Mouse (Mus musculus) neural tube, embryonic 11.5 days (tissue): ENCODE results near the gene Nfkbia. TPM values are rescaled to one million over a fixed set of nuclear protein-coding genes. Genes with fewer than 3 reads are reported as not detected.

ENCODE experiments used
- ATAC-seq: fragments of 200-750 bp; cut with Nextera tagmentation; 2 replicates; pipeline ENCODE4 v1.8.0; 2017; ENCODE audit warnings: moderate number of reproducible peaks, mild to moderate bottlenecking, moderate TSS enrichment, moderate library complexity; ENCODE audit not compliant: insufficient read depth, low FRiP score, low TSS enrichment
- DNase-seq: peaks from one replicate; pipeline ENCODE4 v3.0.0-alpha.2; 2015; ENCODE audit warnings: low spot score
- H3K27ac ChIP-seq: fragments of 300-500 bp; sonication (generic); 2 replicates; pipeline ENCODE4 v1.5.1; 2014; ENCODE audit warnings: low read depth, mild to moderate bottlenecking, low read length
- H3K27me3 ChIP-seq: fragments of 300-500 bp; sonication (generic); 2 replicates; pipeline ENCODE4 v1.6.1; 2014; ENCODE audit warnings: mild to moderate bottlenecking, low read length, mixed read lengths; ENCODE audit not compliant: control insufficient read depth, insufficient read depth
- H3K36me3 ChIP-seq: fragments of 300-500 bp; sonication (generic); 2 replicates; pipeline ENCODE4 v1.6.1; 2014; ENCODE audit warnings: mild to moderate bottlenecking, low read length, moderate library complexity, mixed read lengths; ENCODE audit not compliant: control insufficient read depth, insufficient read depth
- H3K4me1 ChIP-seq: fragments of 300-500 bp; sonication (generic); 2 replicates; pipeline ENCODE4 v1.6.1; 2014; ENCODE audit warnings: low read length, mixed read lengths; ENCODE audit not compliant: control insufficient read depth, insufficient read depth
- H3K4me2 ChIP-seq: fragments of 300-500 bp; sonication (generic); 2 replicates; pipeline ENCODE4 v1.6.1; 2014; ENCODE audit warnings: low read depth, mild to moderate bottlenecking, moderate library complexity
- H3K4me3 ChIP-seq: fragments of 300-500 bp; sonication (generic); 2 replicates; pipeline ENCODE4 v1.5.1; 2014; ENCODE audit warnings: low read depth, low read length
- H3K9ac ChIP-seq: fragments of 300-500 bp; sonication (generic); 2 replicates; pipeline ENCODE4 v1.6.1; 2014; ENCODE audit warnings: mild to moderate bottlenecking, low read length
- H3K9me3 ChIP-seq: fragments of 300-500 bp; sonication (generic); 2 replicates; pipeline ENCODE4 v1.6.1; 2016; ENCODE audit warnings: low read length; ENCODE audit not compliant: control insufficient read depth
- WGBS: fragments of 180-500 bp; shearing (Covaris S2); extraction: QIAGEN DNeasy Blood & Tissue Kit; methylation state at CpG from one replicate; pipeline ENCODE4 v1.1.7; 2014; 5-methylcytosine and 5-hydroxymethylcytosine counted together
- polyA plus RNA-seq: library from polyadenylated mRNA; unstranded; fragments of >200 nt; fragmentation: Nextera tagmentation; extraction: Ambion mirVana; gene quantifications from 2 replicates; pipeline ENCODE4 v1.2.1, GENCODE M21; 2014

Nfkbia gene
- polyA plus RNA-seq, 1 experiment from 2014 or later = 44.7 TPM

DNA sequence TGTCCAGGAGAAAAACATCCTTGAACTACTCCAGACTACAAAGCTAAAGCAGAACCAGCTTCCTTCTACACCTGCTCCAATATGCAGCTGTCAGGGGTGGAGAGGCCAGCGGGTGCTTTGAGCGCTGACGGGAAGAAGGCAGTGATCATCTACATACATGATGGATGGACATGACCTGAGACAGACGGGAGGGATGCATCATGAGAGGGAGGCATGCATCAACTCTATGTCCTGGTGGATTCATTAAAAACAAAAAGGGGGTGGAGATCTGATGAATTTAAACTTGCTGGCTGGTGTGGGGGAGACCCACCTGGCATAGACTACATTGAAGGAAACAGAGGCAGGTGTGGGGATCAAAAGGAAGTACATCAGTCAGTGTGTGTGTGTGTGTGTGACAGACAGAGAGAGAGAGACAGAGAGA is 48.4 kb downstream of the Nfkbia start:
- Histone ChIP-seq H3K9me3 (no peaks in the 10 kb centered on the region), H3K4me3 (no peak overlapping the region), H3K36me3 (no peaks in the 10 kb centered on the region), H3K9ac (no peak overlapping the region), H3K4me1 (no peaks in the 10 kb centered on the region; the same call in 1 of the 2 replicates), H3K27me3 (no peaks in the 10 kb centered on the region), H3K4me2 (no peak overlapping the region), H3K27ac (no peak overlapping the region)
- ATAC-seq (no peak), DNase-seq (no peak)
- WGBS = 75% methylated on average over 4 of the region's 4 CpGs

DNA sequence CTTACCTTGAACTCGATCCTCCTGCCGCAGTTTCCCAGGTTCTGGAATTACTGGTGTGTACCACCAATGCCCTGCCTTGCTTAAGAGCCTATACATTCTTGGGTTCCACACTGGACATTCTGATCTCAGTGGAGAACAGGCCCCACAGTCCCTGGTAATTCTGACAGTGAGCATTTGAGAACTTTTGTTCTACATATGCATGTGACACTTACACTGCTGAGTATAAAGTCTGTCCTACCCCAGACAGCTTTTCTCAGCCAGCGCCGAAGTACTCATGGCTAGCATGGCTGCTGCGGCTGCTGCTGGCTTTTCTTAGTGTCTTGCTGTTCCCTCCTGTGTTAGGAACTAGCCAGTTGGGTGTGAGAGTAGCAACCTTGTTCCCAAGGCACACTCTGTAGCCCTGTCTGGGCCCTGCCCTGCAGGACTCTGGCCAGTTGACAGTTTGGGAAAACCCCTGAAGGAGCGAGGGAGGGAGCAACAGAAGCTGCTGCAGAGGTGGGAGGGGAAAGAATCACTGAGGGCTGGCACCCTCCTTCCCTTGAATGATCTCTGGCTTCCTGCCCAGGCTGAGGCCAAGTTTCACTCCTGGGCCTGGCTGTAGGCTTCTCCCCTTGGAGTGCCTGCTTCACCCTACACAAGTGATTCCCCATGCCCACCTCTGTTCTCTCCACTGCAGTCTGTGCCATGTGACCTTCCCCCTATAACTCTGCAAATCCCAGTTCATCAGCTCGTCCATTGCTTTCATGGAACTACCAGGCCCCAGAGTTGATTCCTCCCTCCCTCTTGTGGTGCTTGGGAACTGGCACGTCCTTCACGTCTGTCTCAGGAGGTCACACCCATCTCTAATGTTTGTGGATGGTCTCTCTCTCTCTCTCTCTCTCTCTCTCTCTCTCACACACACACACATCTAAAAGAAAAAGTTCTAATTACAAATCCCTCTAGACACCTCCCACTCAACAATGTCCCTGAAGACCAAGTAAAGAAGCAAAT is 49.3 kb downstream of the Nfkbia start:
- Histone ChIP-seq H3K4me2 (no peak overlapping the region), H3K4me1 (peaks cover 5% of the 10 kb centered on the region), H3K4me3 (no peak overlapping the region), H3K36me3 (no peaks in the 10 kb centered on the region), H3K27me3 (no peaks in the 10 kb centered on the region), H3K9ac (no peak overlapping the region), H3K27ac (no peak overlapping the region), H3K9me3 (no peaks in the 10 kb centered on the region)
- no peak for DNase-seq
- ATAC-seq = no peak
- WGBS = 68% methylated on average over 9 of the region's 9 CpGs

DNA sequence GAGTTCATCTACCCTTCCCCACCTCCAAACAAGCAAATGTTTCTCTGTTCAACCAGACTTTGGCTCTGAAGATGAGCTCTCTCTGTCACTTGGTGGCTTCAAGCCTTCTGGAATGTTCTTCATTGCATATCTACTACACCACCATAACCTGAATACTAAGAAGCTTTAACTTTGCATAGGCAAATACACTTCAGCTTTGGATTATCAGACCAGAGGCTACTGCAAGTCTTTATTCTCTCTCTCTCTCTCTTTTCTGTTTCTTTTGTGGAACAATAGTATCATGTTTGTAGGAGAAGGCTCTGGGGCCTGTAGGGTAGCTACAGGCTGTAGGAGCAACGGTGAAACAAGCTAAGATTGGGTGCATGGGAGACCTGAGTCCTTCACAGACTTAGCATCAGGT is 50.2 kb downstream of the Nfkbia start:
- H3K4me1 ChIP-seq = peaks cover 5% of the 10 kb centered on the region
- ATAC-seq (no peak), DNase-seq (no peak)
- H3K27ac ChIP-seq = no peak overlapping the region
- no peak overlapping the region for H3K4me3 ChIP-seq
- H3K9me3 ChIP-seq = no peaks in the 10 kb centered on the region
- 83% methylated on average over 1 of the region's 1 CpGs for WGBS
- H3K27me3 ChIP-seq = no peaks in the 10 kb centered on the region
- H3K36me3 ChIP-seq = no peaks in the 10 kb centered on the region
- no peak overlapping the region for H3K9ac ChIP-seq
- no peak overlapping the region for H3K4me2 ChIP-seq

DNA sequence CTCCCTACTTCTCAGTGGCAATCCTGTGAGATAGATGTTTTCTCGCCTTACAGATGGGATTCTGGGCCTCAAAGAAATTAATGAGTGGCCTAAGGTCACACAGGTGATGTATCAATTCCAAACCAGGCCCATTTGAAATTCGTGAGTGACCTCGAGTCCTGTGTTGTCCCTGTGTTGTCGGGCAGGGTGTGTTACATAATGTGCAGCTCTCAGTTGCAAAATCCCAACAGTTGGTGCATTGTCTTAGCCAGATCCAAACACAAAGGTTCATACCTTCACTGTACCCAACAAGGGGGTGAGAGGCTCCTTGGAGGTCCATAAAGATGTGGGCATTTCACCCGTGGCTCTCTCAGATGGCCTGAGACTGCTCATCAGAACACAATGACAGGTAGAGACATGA is 52.0 kb downstream of the Nfkbia start:
- no peaks in the 10 kb centered on the region for H3K27me3 ChIP-seq
- 78% methylated on average over 5 of the region's 5 CpGs for WGBS
- H3K9ac ChIP-seq = no peak overlapping the region
- H3K9me3 ChIP-seq = no peaks in the 10 kb centered on the region
- peaks cover 5% of the 10 kb centered on the region for H3K4me1 ChIP-seq
- H3K27ac ChIP-seq = no peak overlapping the region
- DNase-seq = no peak
- no peak overlapping the region for H3K4me2 ChIP-seq
- H3K36me3 ChIP-seq = no peaks in the 10 kb centered on the region
- ATAC-seq = no peak
- no peak overlapping the region for H3K4me3 ChIP-seq

Other genes starting within 250 kb of the Nfkbia start
- 12.2 and 17.3 TPM in 2 replicates for gene 1110008L16Rik, start 193.1 kb downstream of the Nfkbia start, polyA plus RNA-seq
- gene Ppp2r3c, start 189.6 kb downstream of the Nfkbia start, polyA plus RNA-seq = 31.4 TPM in 2 replicates
- 468 and 483 TPM in 2 replicates for gene Psma6, start 108.4 kb downstream of the Nfkbia start, polyA plus RNA-seq
- gene Aldoart2, start 72.6 kb upstream of the Nfkbia start, polyA plus RNA-seq = 0.19 and 0.20 TPM in 2 replicates
- 0.69 and 1.6 TPM in 2 replicates for gene Insm2, start 106.8 kb upstream of the Nfkbia start, polyA plus RNA-seq